Mouse (Mus musculus) cerebellum, adult 2 months (tissue): ENCODE results near the gene Xkr7. TPM values are rescaled to one million over a fixed set of nuclear protein-coding genes. Genes with fewer than 3 reads are reported as not detected.

Experiments used
- DNase-seq, 2 experiments: peaks; one replicate each; pipeline ENCODE4 v3.0.0; 2021
- H3K27ac ChIP-seq: fragments of 200-500 bp; 2 replicates; pipeline ENCODE4 v1.5.1; 2012; ENCODE audit warnings: low read length, control low read depth, inconsistent platforms; ENCODE audit not compliant: insufficient read depth
- H3K27me3 ChIP-seq: fragments of 200-500 bp; 2 replicates; pipeline ENCODE4 v1.6.1; 2012; ENCODE audit warnings: inconsistent platforms, mild to moderate bottlenecking, low read length, moderate library complexity; ENCODE audit not compliant: control insufficient read depth, insufficient read depth
- H3K4me1 ChIP-seq: fragments of 200-500 bp; 2 replicates; pipeline ENCODE4 v1.6.1; 2011; ENCODE audit warnings: low read length; ENCODE audit not compliant: control insufficient read depth, insufficient read depth
- H3K4me3 ChIP-seq: fragments of 200-500 bp; replicated peaks from 2 replicates; pipeline ENCODE3; 2011; ENCODE audit warnings: mild to moderate bottlenecking, low read depth, low read length, control low read depth; ENCODE audit not compliant: insufficient read depth
- CTCF ChIP-seq: fragments of 200-500 bp; IDR thresholded peaks from 2 replicates; pipeline ENCODE4 v1.5.1; 2011; ENCODE audit warnings: low read depth, mild to moderate bottlenecking, control low read depth, low read length, moderate library complexity, borderline replicate concordance; ENCODE audit not compliant: insufficient read depth
- POLR2A ChIP-seq: fragments of 200-500 bp; IDR thresholded peaks from 2 replicates; pipeline ENCODE4 v1.6.1; 2011; ENCODE audit warnings: low read length, control low read depth, borderline replicate concordance; ENCODE audit not compliant: insufficient read depth
- WGBS: fragments of 180-500 bp; shearing (Covaris S2); methylation state at CpG from one replicate; pipeline ENCODE4 v1.1.7; 2018; 5-methylcytosine and 5-hydroxymethylcytosine counted together
- polyA plus RNA-seq: library from polyadenylated mRNA; depleted of rRNA; stranded (reverse); fragments of >200 nt; gene quantifications from 2 replicates; pipeline ENCODE4 v1.2.3, GENCODE M21; 2012

Gene Xkr7
- polyA plus RNA-seq, 1 experiment, result 9.5 TPM

- 9% methylated on average over 30 of the region's 30 CpGs for WGBS
- Histone ChIP-seq H3K4me1 (peaks cover 59% of the 10 kb centered on the region), H3K4me3 (peak overlapping the region; percentile 8), H3K27ac (peak overlapping the region; percentile 92), H3K27me3 (no peaks in the 10 kb centered on the region)
- TF ChIP-seq CTCF, result peak; percentile 35; the same call in 1 of the 2 replicates
- no peak for TF ChIP-seq POLR2A
- peak; percentile 60 to 66 for DNase-seq
These were observed 21.2 kb downstream of the Xkr7 start for GRCm38 (mm10) chr2:153052700-153053351.

DNA sequence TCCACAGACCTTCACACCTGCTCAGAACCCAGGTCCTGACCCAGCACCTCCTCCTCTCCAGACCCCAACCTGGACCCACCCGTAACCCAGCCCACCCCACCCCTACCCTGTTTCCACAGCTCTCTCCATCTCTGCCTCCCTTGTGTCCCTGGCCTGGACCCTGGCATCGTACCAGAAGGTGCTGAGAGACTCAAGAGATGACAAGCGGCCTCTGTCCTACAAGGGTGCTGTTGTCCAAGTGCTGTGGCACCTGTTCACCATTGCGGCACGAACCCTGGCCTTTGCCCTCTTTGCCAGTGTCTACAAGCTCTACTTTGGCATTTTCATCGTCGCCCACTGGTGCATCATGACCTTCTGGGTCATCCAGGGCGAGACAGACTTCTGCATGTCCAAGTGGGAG lies 22.2 kb downstream of the Xkr7 start:
- peak in 1 of 2 experiments; percentile 44 for DNase-seq
- TF ChIP-seq POLR2A (no peak), CTCF (no peak)
- no peak overlapping the region for H3K27ac ChIP-seq
- 62% methylated on average over 8 of the region's 8 CpGs for WGBS
- no peak overlapping the region for H3K4me3 ChIP-seq
- H3K4me1 ChIP-seq, result peaks cover 49% of the 10 kb centered on the region
- no peaks in the 10 kb centered on the region for H3K27me3 ChIP-seq

GRCm38 (mm10) chr2:153055270-153055920 lies 23.7 kb downstream of the Xkr7 start:
- WGBS, result 40% methylated on average over 6 of the region's 6 CpGs

DNA sequence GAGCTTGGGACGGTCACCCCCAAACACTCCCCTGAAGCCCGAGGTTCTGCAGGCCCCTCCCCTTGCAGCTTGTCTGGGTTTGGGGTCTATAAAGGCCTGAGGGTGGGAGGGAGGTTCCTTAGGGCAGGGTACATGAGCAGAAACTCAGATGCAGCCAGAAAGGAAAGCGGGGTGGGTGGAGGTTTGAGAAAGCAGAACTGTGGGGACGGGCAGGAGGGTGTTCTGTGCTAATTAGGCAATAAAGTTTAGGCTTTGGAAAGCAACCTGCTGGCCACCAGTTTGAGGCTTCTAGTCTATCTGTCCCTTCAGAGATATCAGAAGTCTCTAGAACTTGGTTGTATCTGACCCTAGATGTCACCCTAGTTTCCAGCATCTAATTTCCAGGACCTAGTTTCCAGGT lies 26.7 kb downstream of the Xkr7 start:
- no peak for TF ChIP-seq CTCF
- TF ChIP-seq POLR2A, result no peak
- 77% methylated on average over 4 of the region's 4 CpGs for WGBS
- Histone ChIP-seq H3K4me3 (no peak overlapping the region), H3K27ac (no peak overlapping the region), H3K4me1 (peaks cover 20% of the 10 kb centered on the region), H3K27me3 (no peaks in the 10 kb centered on the region)
- no peak for DNase-seq

More at GRCm38 (mm10) chr2:153055270-153055920, 23.7 kb downstream of the Xkr7 start:
- Histone ChIP-seq H3K27me3 (no peaks in the 10 kb centered on the region), H3K4me3 (no peak overlapping the region), H3K4me1 (peaks cover 42% of the 10 kb centered on the region), H3K27ac (no peak overlapping the region)
- no peak for DNase-seq
- TF ChIP-seq CTCF (peak; percentile 53; the same call in 1 of the 2 replicates), POLR2A (no peak)

DNA sequence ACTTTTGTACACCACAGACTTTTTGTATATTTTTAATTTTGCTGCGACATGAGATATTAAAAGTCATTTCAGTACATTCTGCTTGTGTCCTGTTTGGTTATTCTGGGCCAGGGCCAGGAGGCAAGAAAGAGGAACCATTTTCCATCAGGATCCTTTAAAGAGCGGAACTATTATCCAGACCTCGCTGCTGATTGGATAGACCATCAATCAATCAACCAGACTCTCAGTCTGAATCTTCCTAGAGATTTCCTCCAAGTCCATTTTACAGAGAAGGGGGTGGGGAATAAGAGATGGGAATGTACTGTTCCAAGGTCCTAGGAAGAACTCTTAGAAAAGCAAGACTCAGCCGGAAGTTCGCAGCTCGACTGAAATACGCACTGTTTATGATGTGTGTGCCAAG lies 28.6 kb downstream of the Xkr7 start:
- Histone ChIP-seq H3K4me3 (no peak overlapping the region), H3K4me1 (peaks cover 4% of the 10 kb centered on the region; the same call in 1 of the 2 replicates), H3K27me3 (no peaks in the 10 kb centered on the region), H3K27ac (no peak overlapping the region)
- no peak for DNase-seq
- no peak for TF ChIP-seq CTCF
- TF ChIP-seq POLR2A, result no peak
- 85% methylated on average over 7 of the region's 7 CpGs for WGBS

GRCm38 (mm10) chr2:153063394-153063793 lies 31.7 kb downstream of the Xkr7 start:
- H3K4me3 ChIP-seq, result no peak overlapping the region
- no peaks in the 10 kb centered on the region for H3K4me1 ChIP-seq
- no peak overlapping the region for H3K27ac ChIP-seq
- no peak for DNase-seq
- 69% methylated on average over 3 of the region's 3 CpGs for WGBS
- no peaks in the 10 kb centered on the region for H3K27me3 ChIP-seq
- TF ChIP-seq POLR2A (no peak), CTCF (no peak)

- Histone ChIP-seq H3K27me3 (no peaks in the 10 kb centered on the region), H3K27ac (no peak overlapping the region), H3K4me1 (no peaks in the 10 kb centered on the region), H3K4me3 (no peak overlapping the region)
- WGBS, result 81% methylated on average over 9 of the region's 9 CpGs
- no peak for DNase-seq
- no peak for TF ChIP-seq CTCF
- no peak for TF ChIP-seq POLR2A
These were observed 32.7 kb downstream of the Xkr7 start for GRCm38 (mm10) chr2:153064190-153064970.
